Mouse (Mus musculus): ENCODE measurements around the gene Arhgap30.

Gene Arhgap30

DNA sequence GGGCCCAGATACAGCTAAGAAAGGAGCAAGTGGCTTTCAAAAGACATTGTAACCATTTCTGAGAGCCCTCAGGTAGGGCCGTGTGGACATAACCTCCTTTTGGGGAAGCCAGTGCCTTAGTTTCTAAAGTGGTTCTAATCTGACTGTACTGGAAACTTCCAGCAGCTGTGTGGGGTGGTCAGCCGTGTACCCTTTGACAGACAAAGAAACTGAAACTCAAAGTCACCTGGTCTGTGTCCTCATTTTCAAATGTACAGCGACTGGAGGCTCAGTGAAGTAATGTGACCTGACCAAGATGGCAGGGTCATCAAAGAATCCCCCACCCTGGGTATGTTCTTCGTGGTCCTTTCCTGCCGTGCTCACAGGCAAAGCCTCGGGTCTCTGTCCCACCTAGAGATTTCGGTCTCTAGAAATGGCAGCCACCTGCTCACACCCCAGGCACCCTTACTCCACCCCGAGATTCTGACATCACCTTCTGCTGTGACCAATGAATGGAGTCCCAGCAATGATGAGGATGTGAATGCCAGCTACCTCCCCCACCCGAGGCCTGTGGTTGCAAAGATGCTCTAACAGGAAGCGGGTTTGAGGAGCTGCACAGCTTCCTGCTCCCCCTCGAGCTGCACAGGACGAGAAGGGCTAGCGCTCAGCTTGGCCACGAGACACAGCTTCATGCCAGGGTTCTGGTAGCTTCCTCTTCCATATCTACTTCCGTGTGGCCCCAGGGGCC is at the start of gene Arhgap30:
TSS of gene Arhgap30 (plus strand) at position 579 of the 727 bp plus-strand sequence.
- DNase-seq (ENCODE audit: extremely low spot score, low spot score) = no peak

GRCm38 (mm10) chr1:171342262-171343207 is 46.2 kb upstream of the Arhgap30 start:
- DNase-seq (ENCODE audit: extremely low spot score, low spot score) = no peak

- DNase-seq (ENCODE audit: extremely low spot score, low spot score) = no peak
Measured at GRCm38 (mm10) chr1:171343922-171344677, 44.7 kb upstream of the Arhgap30 start.

DNA sequence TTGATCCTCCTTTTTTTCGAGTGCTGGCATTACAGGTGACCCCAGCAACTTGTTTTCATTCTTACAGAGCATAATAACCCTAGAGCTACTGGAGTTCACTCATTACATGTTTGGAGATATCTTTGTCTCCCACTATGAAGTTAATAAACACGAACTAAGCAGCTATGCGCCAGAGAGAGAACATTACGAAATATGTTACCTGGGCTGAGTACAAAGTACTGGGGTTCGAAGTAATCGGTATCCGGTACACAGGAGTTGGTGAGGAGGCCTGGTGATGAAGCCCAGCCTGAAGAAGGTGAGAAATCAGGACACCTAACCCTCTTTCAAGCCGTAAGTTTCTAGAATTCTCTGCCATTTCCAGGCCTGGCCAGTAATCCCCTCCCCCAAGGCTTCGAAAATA is 44.0 kb upstream of the Arhgap30 start:
- no peak for DNase-seq (ENCODE audit: extremely low spot score, low spot score)

DNA sequence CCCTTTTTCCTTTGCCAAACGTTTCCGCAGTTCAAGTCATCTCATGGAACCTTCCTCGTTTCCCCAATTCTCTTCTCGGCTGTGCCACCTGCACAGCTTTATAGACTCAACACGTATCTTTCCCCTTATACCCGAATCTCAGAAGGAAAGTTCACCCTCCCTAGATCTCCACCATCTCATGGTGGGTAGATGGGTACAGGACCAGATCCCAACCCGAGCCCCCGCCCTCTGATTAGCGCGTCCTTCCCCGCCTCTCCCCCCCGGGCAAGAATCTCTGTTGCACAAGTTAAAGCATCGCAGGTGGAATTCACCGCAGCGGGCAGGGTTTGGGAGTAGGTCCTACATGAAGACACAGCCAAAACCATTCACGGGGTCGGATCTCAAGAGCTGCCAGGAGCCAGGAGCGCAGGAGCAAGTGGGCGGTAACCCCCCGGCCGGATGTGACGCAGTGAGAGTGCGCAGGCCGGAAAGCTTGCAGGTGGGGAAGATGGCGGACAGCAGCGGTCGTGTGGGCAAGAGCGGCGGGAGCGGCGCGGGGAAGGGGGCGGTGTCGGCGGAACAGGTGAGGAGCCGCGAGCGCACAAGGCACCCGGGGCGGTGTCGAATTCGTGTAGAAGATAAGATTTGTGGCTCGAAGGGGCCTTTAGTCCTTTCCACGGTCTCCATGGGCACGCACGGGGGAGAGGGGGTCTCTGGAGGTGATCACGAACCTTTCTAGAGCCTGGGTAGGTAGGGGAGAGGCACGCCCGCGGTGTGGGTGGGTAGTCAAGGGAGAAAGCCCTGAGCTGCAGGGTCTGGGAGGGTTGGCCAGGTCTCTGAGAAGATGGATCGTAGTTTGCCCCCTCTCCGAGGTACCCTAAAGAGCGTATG is 43.3 kb upstream of the Arhgap30 start, which contains the start of the genes Nit1 and Pfdn2:
TSS of gene Nit1 (minus strand) at position 422 of the 870 bp plus-strand sequence.
TSS of gene Pfdn2 (plus strand) at position 446 of the 870 bp plus-strand sequence.
- DNase-seq (ENCODE audit: extremely low spot score, low spot score) = peak; percentile 96

DNA sequence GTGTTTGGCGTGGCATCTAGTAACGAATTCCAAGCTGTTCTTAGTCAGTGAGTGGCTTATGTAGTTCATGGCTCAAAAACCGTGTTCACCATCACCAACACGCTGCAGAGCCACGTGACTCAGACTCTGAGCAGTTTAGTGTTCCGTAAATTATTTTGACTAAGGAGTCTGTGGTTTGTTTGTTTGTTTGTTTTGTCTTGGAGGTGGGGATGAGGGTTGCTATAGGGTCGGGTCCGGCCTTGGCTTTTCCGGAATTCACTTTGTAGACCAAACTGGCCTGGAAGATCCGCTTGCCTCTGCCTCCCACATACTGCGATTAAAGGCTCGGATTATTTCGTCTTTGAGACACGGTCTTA is 42.7 kb upstream of the Arhgap30 start:
- no peak for DNase-seq (ENCODE audit: extremely low spot score, low spot score)

DNA sequence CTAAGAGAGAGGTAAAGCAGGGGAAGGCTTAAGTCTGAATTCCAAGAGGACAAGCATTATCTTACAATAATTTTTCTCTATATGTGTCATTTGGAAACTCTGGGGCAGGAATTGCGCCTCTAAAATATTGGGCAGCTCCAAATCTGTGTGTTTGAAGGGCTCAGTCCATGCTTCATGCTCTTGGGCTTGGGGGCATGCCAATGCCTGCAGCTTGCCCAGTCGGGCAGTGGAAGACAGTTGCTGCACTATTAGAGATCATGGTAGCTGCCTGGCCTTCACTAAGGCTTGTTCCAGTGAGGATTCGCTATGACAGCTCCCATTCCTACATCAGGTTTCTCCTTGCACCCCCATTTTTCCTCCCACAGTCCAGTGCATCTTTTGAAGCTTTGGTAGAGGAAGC is 40.1 kb upstream of the Arhgap30 start:
- no peak for DNase-seq (ENCODE audit: extremely low spot score, low spot score)

DNA sequence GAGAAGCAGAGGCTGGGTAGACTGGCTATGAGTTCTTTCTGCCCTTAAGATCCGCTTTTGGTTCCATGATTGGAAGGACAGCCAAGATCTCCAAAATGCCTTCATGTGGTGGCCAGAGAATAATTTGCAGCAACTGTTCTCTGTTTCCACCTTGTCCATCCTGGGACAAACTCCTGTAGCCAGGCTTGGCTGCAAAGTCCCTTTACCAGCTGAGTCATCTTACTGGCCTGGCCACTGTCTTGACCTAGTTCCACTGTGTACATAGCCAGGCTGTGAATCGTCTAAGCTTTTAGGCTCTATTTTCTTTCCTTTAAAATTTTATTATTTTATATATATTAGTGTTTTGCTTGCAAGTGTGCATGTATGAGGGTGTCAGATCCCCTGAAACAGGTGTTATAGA is 39.5 kb upstream of the Arhgap30 start:
- no peak for DNase-seq (ENCODE audit: extremely low spot score, low spot score)

DNA sequence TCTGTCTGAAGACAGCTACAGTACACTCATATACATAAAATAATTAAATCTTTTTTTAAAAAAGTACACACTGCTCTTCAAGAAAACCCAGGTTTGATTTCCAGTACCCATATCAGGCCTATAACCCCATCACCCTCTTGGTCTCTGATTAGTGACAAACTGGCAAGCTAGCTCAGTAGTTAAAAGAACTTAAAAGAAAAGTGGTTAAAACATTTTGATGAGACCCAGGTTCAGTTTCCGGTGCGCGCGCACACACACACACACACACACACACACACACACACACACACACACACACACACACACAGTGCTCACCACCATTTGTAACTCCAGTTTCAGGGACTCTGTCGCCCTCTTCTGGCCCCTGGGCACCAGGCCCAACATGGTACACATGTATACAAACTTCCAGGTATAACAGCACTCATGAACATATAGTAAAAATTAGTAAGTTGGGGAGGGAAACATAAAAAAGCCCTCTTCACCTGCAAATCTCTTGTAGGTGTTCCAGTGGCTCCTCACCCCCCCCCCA is 32.9 kb upstream of the Arhgap30 start:
- DNase-seq (ENCODE audit: extremely low spot score, low spot score) = no peak

- DNase-seq (ENCODE audit: extremely low spot score, low spot score) = no peak
Measured at GRCm38 (mm10) chr1:171356814-171357213, 31.9 kb upstream of the Arhgap30 start.

GRCm38 (mm10) chr1:171358421-171358820 is 30.3 kb upstream of the Arhgap30 start:
- no peak for DNase-seq (ENCODE audit: extremely low spot score, low spot score)

DNA sequence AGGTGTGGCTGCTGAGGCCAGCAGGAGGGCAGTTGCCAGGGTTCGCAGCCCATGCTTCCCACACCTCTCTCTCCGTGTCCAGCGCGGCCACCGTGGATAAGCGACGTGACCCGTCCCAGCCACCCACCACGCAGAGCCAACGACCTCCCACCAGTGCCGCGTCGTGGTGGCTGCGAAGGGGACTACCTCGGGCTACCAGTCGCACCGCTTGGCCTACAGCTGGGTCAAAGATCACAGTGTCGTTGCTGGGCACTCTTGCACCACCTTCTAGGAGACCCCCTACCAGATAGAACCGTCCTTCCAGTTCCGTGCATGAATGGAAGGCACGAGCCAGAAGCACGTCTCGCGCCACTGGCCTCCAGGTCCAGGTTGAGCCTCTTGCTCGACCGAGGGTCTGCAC is 28.5 kb upstream of the Arhgap30 start:
- no peak for DNase-seq (ENCODE audit: extremely low spot score, low spot score)

GRCm38 (mm10) chr1:171360656-171361055 is 28.1 kb upstream of the Arhgap30 start, which contains the start of gene Klhdc9:
Klhdc9 (minus strand) TSS chr1:171360798.
- DNase-seq (ENCODE audit: extremely low spot score, low spot score) = peak; percentile 93

DNA sequence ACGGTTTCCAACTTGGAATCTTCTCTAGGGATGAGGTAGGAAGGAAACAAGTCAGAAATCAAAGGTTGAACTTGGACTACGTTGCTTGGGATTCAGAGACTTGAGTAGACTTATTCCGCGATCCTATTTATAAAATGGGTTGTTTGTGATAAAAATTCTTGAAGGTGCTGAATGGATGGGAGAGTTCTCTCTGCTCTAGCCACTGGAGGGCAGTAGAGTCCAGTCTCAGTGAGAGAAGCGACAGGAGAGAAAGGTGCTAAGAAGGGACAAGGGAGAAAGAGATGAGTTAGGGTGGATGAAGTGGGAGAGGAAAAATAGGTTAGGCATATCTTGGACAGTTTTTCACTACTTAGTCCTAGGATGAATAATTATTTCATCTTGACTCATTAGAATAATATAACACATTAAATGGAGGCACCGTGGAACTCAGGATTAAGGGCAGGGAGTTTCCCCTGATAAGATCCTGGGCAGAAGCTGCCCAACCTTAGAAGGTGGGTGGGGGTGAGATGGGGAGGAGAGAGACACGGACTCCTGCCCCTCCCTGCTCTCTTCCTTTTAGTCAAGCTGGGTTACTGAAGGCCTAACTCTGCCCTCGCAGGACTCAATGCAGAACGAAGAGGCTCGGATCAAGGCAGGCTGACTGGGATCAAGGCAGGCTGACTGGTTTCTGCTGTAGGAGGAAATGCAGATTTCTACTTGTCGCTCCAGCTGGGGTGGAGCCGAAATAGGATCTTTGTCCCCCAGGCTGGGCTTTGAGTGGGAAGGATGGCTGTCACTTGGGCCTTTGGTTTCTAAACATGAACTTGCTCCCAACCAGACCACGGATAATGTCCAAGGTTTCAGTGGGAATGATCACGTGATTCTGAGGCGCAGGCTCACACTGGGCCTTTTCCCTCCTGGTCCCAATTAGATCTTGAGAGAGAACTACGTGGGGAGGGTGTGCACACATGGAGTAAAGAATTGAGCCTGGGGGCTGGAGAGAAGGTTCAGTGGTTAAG is 27.3 kb upstream of the Arhgap30 start:
- peak; percentile 62 for DNase-seq (ENCODE audit: extremely low spot score, low spot score)

DNA sequence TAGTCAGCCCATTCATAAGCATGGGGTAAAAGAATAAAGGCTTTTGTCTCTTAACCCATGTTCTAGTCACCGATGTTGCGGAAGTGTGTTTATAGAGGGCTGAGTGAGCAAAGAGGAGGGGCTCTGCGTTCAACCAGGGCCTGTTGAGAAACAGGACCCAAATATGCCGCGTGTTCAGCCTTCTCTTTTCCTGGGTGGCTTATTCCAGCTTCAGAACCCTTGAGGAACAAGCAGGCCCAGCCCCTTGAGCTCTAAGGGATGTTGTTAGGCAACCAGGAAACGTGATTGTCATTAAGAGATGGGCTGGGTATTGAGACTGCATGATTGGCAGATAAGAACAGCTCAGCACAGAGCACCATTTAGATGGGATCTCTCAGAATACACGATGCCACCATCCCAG is 22.8 kb upstream of the Arhgap30 start:
- DNase-seq (ENCODE audit: extremely low spot score, low spot score) = no peak

DNA sequence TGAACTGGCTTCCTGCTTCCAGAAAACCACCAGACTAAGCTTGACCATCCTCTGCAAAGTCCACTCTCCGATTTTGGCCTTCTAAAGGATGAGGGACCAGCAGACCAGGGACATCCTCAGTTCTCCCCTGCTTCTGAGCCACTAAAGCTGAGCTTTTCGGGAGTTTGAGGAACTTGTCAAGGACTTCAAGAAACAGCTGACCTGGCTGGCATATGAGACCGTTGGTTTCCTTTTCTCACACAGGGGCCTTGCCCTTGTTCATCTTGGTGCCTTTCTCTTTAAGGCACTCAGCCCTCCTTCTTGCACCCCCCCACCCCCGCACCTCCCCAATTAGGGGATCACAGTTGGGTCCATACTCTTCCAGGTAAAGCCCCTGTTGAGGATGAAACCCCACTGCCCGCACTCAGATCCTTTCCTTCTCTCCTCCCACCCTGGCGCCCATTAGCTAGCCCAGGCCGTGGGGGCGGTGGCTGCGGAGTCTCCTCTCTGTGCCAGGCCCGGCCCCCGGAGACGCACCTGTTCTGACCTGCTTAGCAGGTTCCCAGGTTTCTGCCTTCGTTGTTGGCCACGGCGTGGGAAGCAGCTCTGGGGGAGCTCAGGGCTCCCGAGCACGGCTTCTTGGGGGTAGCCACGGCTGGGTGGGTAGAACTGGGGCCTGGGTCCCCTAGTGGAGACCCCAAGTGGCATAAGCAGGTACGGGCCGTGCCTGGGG is 18.8 kb upstream of the Arhgap30 start, which contains the start of gene Nectin4:
TSS of gene Nectin4 (plus strand) at position 255 of the 712 bp plus-strand sequence.
- DNase-seq (ENCODE audit: extremely low spot score, low spot score) = no peak

DNA sequence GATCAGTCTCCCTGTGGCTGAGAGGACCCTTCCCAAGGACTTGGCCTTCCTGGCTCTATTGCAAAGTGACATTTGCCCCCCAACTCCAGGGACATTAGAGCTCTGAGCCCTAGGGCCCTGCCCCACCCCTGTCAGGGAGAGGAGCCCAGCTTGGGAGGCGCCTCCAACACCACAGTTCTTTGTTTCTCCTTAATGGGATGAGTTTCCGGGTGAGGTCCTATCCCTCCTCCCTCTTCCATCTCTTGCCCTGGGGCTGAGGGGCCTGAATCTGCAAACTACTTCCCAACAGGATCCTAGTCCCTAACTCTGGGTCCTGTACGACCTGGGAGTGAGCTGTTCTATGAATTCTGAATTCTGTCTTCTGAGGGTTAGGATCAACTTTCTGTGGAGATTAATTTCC is 15.9 kb upstream of the Arhgap30 start:
- no peak for DNase-seq (ENCODE audit: extremely low spot score, low spot score)

GRCm38 (mm10) chr1:171373946-171374345 is 14.8 kb upstream of the Arhgap30 start:
- no peak for DNase-seq (ENCODE audit: extremely low spot score, low spot score)

Measured in neural tube, embryonic 10.5 days (tissue).